Mouse (Mus musculus) embryonic facial prominence, embryonic 15.5 days (tissue): Measurements from ENCODE around the gene Elf5. TPM values are rescaled to one million over a fixed set of nuclear protein-coding genes. Genes with fewer than 3 reads are reported as not detected.

Experiments used
- ATAC-seq: fragments of 200-750 bp; cut with Nextera tagmentation; 2 replicates; pipeline ENCODE4 v1.8.0; 2017; ENCODE audit warnings: low read depth, moderate TSS enrichment; ENCODE audit not compliant: insufficient number of reproducible peaks, low FRiP score, low TSS enrichment
- H3K27ac ChIP-seq: fragments of 300-500 bp; sonication (generic); replicated peaks from 2 replicates; pipeline ENCODE4 v1.5.1; 2015; ENCODE audit warnings: mild to moderate bottlenecking, inconsistent platforms
- H3K27me3 ChIP-seq: fragments of 300-500 bp; sonication (generic); 2 replicates; pipeline ENCODE4 v1.6.1; 2015; ENCODE audit warnings: inconsistent platforms
- H3K36me3 ChIP-seq: fragments of 300-500 bp; sonication (generic); 2 replicates; pipeline ENCODE4 v1.6.1; 2015; ENCODE audit warnings: mild to moderate bottlenecking, inconsistent platforms
- H3K4me1 ChIP-seq: fragments of 300-500 bp; sonication (generic); 2 replicates; pipeline ENCODE4 v1.6.1; 2015; ENCODE audit warnings: inconsistent platforms
- H3K4me2 ChIP-seq: fragments of 300-500 bp; sonication (generic); replicated peaks from 2 replicates; pipeline ENCODE4 v1.6.1; 2015; ENCODE audit warnings: mild to moderate bottlenecking, inconsistent platforms
- H3K4me3 ChIP-seq: fragments of 300-500 bp; sonication (generic); replicated peaks from 2 replicates; pipeline ENCODE4 v1.5.1; 2015; ENCODE audit warnings: mild to moderate bottlenecking, inconsistent platforms
- H3K9ac ChIP-seq: fragments of 300-500 bp; sonication (generic); 2 replicates; pipeline ENCODE4 v1.6.1; 2015; ENCODE audit warnings: inconsistent platforms
- H3K9me3 ChIP-seq: fragments of 300-500 bp; sonication (generic); replicated peaks from 2 replicates; pipeline ENCODE4 v1.6.1; 2016; ENCODE audit warnings: inconsistent platforms
- WGBS: fragments of 180-500 bp; shearing (Covaris S2); methylation state at CpG from one replicate; pipeline ENCODE4 v1.1.7; 2015; 5-methylcytosine and 5-hydroxymethylcytosine counted together
- polyA plus RNA-seq: library from polyadenylated mRNA; unstranded; fragments of >200 nt; fragmentation: Nextera tagmentation; extraction: Ambion mirVana; gene quantifications from 2 replicates; pipeline ENCODE4 v1.2.1, GENCODE M21; 2015

The Elf5 gene
- polyA plus RNA-seq, 1 experiment from 2014 or later = 4.7 TPM

GRCm38 (mm10) chr2:103457628-103458027 is 46.1 kb downstream of the Elf5 start:
- no peaks in the 10 kb centered on the region for H3K27me3 ChIP-seq
- H3K27ac ChIP-seq = no peak overlapping the region
- H3K36me3 ChIP-seq = peaks cover 60% of the 10 kb centered on the region
- no peak overlapping the region for H3K9ac ChIP-seq
- no peak overlapping the region for H3K4me2 ChIP-seq
- WGBS = 85% methylated on average over 7 of the region's 7 CpGs
- ATAC-seq = no peak
- H3K9me3 ChIP-seq = no peaks in the 10 kb centered on the region
- peaks cover 9% of the 10 kb centered on the region for H3K4me1 ChIP-seq
- H3K4me3 ChIP-seq = no peak overlapping the region

GRCm38 (mm10) chr2:103459069-103459468 is 47.6 kb downstream of the Elf5 start:
- Histone ChIP-seq H3K4me1 (peaks cover 9% of the 10 kb centered on the region), H3K9ac (no peak overlapping the region), H3K4me3 (no peak overlapping the region), H3K9me3 (no peaks in the 10 kb centered on the region), H3K27me3 (no peaks in the 10 kb centered on the region), H3K36me3 (peaks cover 60% of the 10 kb centered on the region), H3K4me2 (no peak overlapping the region), H3K27ac (no peak overlapping the region)
- no peak for ATAC-seq
- 84% methylated on average over 10 of the region's 10 CpGs for WGBS

- H3K9me3 ChIP-seq = no peaks in the 10 kb centered on the region
- peaks cover 59% of the 10 kb centered on the region for H3K36me3 ChIP-seq
- H3K27me3 ChIP-seq = no peaks in the 10 kb centered on the region
- peaks cover 9% of the 10 kb centered on the region for H3K4me1 ChIP-seq
- WGBS = 49% methylated on average over 8 of the region's 8 CpGs
- H3K4me3 ChIP-seq = no peak overlapping the region
- no peak for ATAC-seq
- peak overlapping the region; percentile 83 for H3K27ac ChIP-seq
- no peak overlapping the region for H3K9ac ChIP-seq
- 0 out of 2 replicates have a peak overlapping the region, but pooled peaks have one; percentile 7 for H3K4me2 ChIP-seq
Measured at GRCm38 (mm10) chr2:103461210-103461609, 49.7 kb downstream of the Elf5 start.

- Histone ChIP-seq H3K4me3 (no peak overlapping the region), H3K4me1 (peaks cover 9% of the 10 kb centered on the region), H3K27ac (peak overlapping the region; percentile 83), H3K27me3 (no peaks in the 10 kb centered on the region), H3K4me2 (no peak overlapping the region), H3K9ac (no peak overlapping the region), H3K36me3 (peaks cover 59% of the 10 kb centered on the region), H3K9me3 (no peaks in the 10 kb centered on the region)
- ATAC-seq = peak; percentile 74; the same call in 1 of the 2 replicates
- 14% methylated on average over 9 of the region's 9 CpGs for WGBS
Measured at GRCm38 (mm10) chr2:103461743-103462142, 50.3 kb downstream of the Elf5 start.

- no peak for ATAC-seq
- Histone ChIP-seq H3K27ac (no peak overlapping the region), H3K9me3 (no peaks in the 10 kb centered on the region), H3K9ac (no peak overlapping the region), H3K4me2 (no peak overlapping the region), H3K36me3 (peaks cover 68% of the 10 kb centered on the region), H3K27me3 (no peaks in the 10 kb centered on the region), H3K4me1 (peaks cover 9% of the 10 kb centered on the region), H3K4me3 (no peak overlapping the region)
- 93% methylated on average over 5 of the region's 5 CpGs for WGBS
Measured at GRCm38 (mm10) chr2:103462746-103463145, 51.3 kb downstream of the Elf5 start.

GRCm38 (mm10) chr2:103464524-103464923 is 53.0 kb downstream of the Elf5 start:
- Histone ChIP-seq H3K27ac (no peak overlapping the region), H3K27me3 (no peaks in the 10 kb centered on the region), H3K9me3 (no peaks in the 10 kb centered on the region), H3K4me3 (no peak overlapping the region), H3K9ac (no peak overlapping the region), H3K4me2 (no peak overlapping the region), H3K4me1 (peaks cover 9% of the 10 kb centered on the region), H3K36me3 (peaks cover 63% of the 10 kb centered on the region)
- ATAC-seq = no peak
- whole genome bisulfite sequencing = 96% methylated on average over 8 of the region's 8 CpGs

GRCm38 (mm10) chr2:103465429-103465828 is 53.9 kb downstream of the Elf5 start:
- H3K4me2 ChIP-seq = no peak overlapping the region
- no peak overlapping the region for H3K27ac ChIP-seq
- peaks cover 9% of the 10 kb centered on the region for H3K4me1 ChIP-seq
- H3K36me3 ChIP-seq = peaks cover 63% of the 10 kb centered on the region
- no peak overlapping the region for H3K9ac ChIP-seq
- H3K9me3 ChIP-seq = no peaks in the 10 kb centered on the region
- WGBS = 91% methylated on average over 11 of the region's 11 CpGs
- ATAC-seq = no peak
- H3K4me3 ChIP-seq = no peak overlapping the region
- H3K27me3 ChIP-seq = no peaks in the 10 kb centered on the region

- Histone ChIP-seq H3K36me3 (peaks cover 70% of the 10 kb centered on the region), H3K4me1 (peaks cover 6% of the 10 kb centered on the region), H3K9ac (no peak overlapping the region), H3K4me3 (no peak overlapping the region), H3K27me3 (no peaks in the 10 kb centered on the region), H3K27ac (no peak overlapping the region), H3K4me2 (no peak overlapping the region), H3K9me3 (no peaks in the 10 kb centered on the region)
- WGBS = 83% methylated on average over 3 of the region's 3 CpGs
- no peak for ATAC-seq
Measured at GRCm38 (mm10) chr2:103466272-103466671, 54.8 kb downstream of the Elf5 start.

GRCm38 (mm10) chr2:103466984-103467588 is 55.6 kb downstream of the Elf5 start:
- Histone ChIP-seq H3K36me3 (peaks cover 74% of the 10 kb centered on the region), H3K4me1 (0 out of 2 replicates have a peak, but pooled peaks cover 1% of the 10 kb centered on the region), H3K9ac (no peak overlapping the region), H3K27ac (no peak overlapping the region), H3K4me2 (no peak overlapping the region), H3K27me3 (no peaks in the 10 kb centered on the region), H3K4me3 (no peak overlapping the region), H3K9me3 (no peaks in the 10 kb centered on the region)
- WGBS = 81% methylated on average over 10 of the region's 10 CpGs
- ATAC-seq = no peak

- 90% methylated on average over 3 of the region's 3 CpGs for WGBS
- Histone ChIP-seq H3K27ac (no peak overlapping the region), H3K4me3 (no peak overlapping the region), H3K27me3 (no peaks in the 10 kb centered on the region), H3K9me3 (no peaks in the 10 kb centered on the region), H3K4me2 (no peak overlapping the region), H3K36me3 (peaks cover 61% of the 10 kb centered on the region), H3K4me1 (no peaks in the 10 kb centered on the region), H3K9ac (no peak overlapping the region)
- ATAC-seq = no peak
Measured at GRCm38 (mm10) chr2:103473362-103473761, 61.9 kb downstream of the Elf5 start.

GRCm38 (mm10) chr2:103476180-103476579 is 64.7 kb downstream of the Elf5 start:
- Histone ChIP-seq H3K4me3 (no peak overlapping the region), H3K4me2 (no peak overlapping the region), H3K4me1 (no peaks in the 10 kb centered on the region), H3K9ac (no peak overlapping the region), H3K9me3 (no peaks in the 10 kb centered on the region), H3K36me3 (peaks cover 40% of the 10 kb centered on the region), H3K27me3 (no peaks in the 10 kb centered on the region), H3K27ac (no peak overlapping the region)
- 91% methylated on average over 2 of the region's 2 CpGs for WGBS
- no peak for ATAC-seq

GRCm38 (mm10) chr2:103476657-103477056 is 65.2 kb downstream of the Elf5 start:
- H3K9me3 ChIP-seq = no peaks in the 10 kb centered on the region
- H3K4me2 ChIP-seq = no peak overlapping the region
- ATAC-seq = no peak
- 90% methylated on average over 11 of the region's 11 CpGs for WGBS
- H3K4me3 ChIP-seq = no peak overlapping the region
- H3K4me1 ChIP-seq = no peaks in the 10 kb centered on the region
- H3K27me3 ChIP-seq = no peaks in the 10 kb centered on the region
- H3K36me3 ChIP-seq = peaks cover 35% of the 10 kb centered on the region
- no peak overlapping the region for H3K9ac ChIP-seq
- H3K27ac ChIP-seq = no peak overlapping the region
